Mouse (Mus musculus) cerebellum, adult 8-10 months (tissue): ENCODE data around the gene Olfr1243.
"Not testable (repeated sequence)": the region's sequence is repeated elsewhere in the genome, so short reads cannot be mapped to it uniquely, and the experiment has no call there.

ENCODE experiments used
- DNase-seq: peaks from one replicate; pipeline ENCODE4 v3.0.0; 2022

The Olfr1243 gene

GRCm38 (mm10) chr2:89531387-89531786 lies at the start of gene Olfr1243:
Gene Olfr1243 (minus strand): TSS chr2:89531487.
- DNase-seq: no peak

GRCm38 (mm10) chr2:89578347-89578746 lies 47.1 kb upstream of the Olfr1243 start, which contains the start of gene Olfr1245:
Gene Olfr1245 (minus strand): TSS chr2:89578447.
- DNase-seq: no peak

- DNase-seq: not testable (repeated sequence)
These were observed 31.4 kb upstream of the Olfr1243 start for GRCm38 (mm10) chr2:89562706-89563105.

GRCm38 (mm10) chr2:89544516-89544915 lies 13.2 kb upstream of the Olfr1243 start:
- no peak for DNase-seq

GRCm38 (mm10) chr2:89539923-89540322 lies 8.6 kb upstream of the Olfr1243 start:
- no peak for DNase-seq

- DNase-seq: no peak
These were observed 33.1 kb downstream of the Olfr1243 start, which contains the start of gene Olfr1242 for GRCm38 (mm10) chr2:89498235-89498634. Gene Olfr1242 (minus strand): TSS chr2:89498335.

GRCm38 (mm10) chr2:89487026-89487425 lies 44.3 kb downstream of the Olfr1243 start, which contains the start of gene Olfr1241:
Gene Olfr1241 (minus strand): TSS chr2:89487126.
- DNase-seq: no peak
